18 mouse cellular contexts compared by ENCODE assay signal in genomic region chr8:70347860-70348420, GRCm38 (mm10). TPM values are rescaled to one million over a fixed set of nuclear protein-coding genes. Genes with fewer than 3 reads are reported as not detected.
DNase-seq lines count a peak whose midpoint lies in the region; ATAC-seq and TF ChIP-seq lines count a peak whose summit lies in the region.
"Had no signal": no experiment of that assay in that cellular context is flagged by ENCODE, and none has a peak within 500 bp of the region (broad histone marks: within the 10 kb centered on the region; RNA-seq: fewer than 3 reads in every experiment).

No protein-coding gene starts in this region.

- no peaks in the 10 kb centered on the region for H3K9me3 ChIP-seq in forebrain, postnatal 0 days (ENCODE audit: low read length)
- H3K9me3 ChIP-seq in forebrain, embryonic 13.5 days (replicated peaks), result no peaks in the 10 kb centered on the region
- no peaks in the 10 kb centered on the region for H3K9me3 ChIP-seq in kidney, embryonic 16.5 days (ENCODE audit: low read length)
- H3K9me3 ChIP-seq: embryonic facial prominence, embryonic 15.5 days; forebrain, embryonic 15.5 days; neural tube, embryonic 15.5 days had no signal

- 0 out of 2 replicates have a peak overlapping the region, but pooled peaks have one; percentile 10 for H3K9ac ChIP-seq in forebrain, postnatal 0 days
- H3K9ac ChIP-seq in forebrain, embryonic 13.5 days, result no peak overlapping the region
- no peak overlapping the region for H3K9ac ChIP-seq in kidney, embryonic 16.5 days (replicated peaks; ENCODE audit: low read length)
- H3K9ac ChIP-seq: embryonic facial prominence, embryonic 15.5 days; forebrain, embryonic 15.5 days; neural tube, embryonic 15.5 days had no signal

- no peak for TF ChIP-seq CTCF in forebrain, postnatal 0 days (IDR thresholded peaks at IDR 0.05; ENCODE audit: low read depth)
- no peak for TF ChIP-seq CTCF in testis, adult 2 months (IDR thresholded peaks at IDR 0.05; ENCODE audit: control insufficient read depth, insufficient read depth, insufficient replicate concordance, low read depth, low read length)

- H3K4me1 ChIP-seq in forebrain, postnatal 0 days (ENCODE audit: insufficient read depth), result peaks cover 19% of the 10 kb centered on the region
- H3K4me1 ChIP-seq in forebrain, embryonic 13.5 days, result peaks cover 56% of the 10 kb centered on the region
- peaks cover 29% of the 10 kb centered on the region for H3K4me1 ChIP-seq in kidney, embryonic 16.5 days (ENCODE audit: insufficient read depth, low read length)
- H3K4me1 ChIP-seq in testis, adult 2 months (ENCODE audit: control insufficient read depth, insufficient read depth, low read length), result peaks cover 22% of the 10 kb centered on the region

- no peak overlapping the region for H3K4me2 ChIP-seq in forebrain, postnatal 0 days (ENCODE audit: low read depth)
- H3K4me2 ChIP-seq in forebrain, embryonic 13.5 days, result no peak overlapping the region
- H3K4me2 ChIP-seq in kidney, embryonic 16.5 days (replicated peaks; ENCODE audit: low read depth, low read length), result no peak overlapping the region
- H3K4me2 ChIP-seq: embryonic facial prominence, embryonic 15.5 days; forebrain, embryonic 15.5 days; midbrain, embryonic 11.5 days; neural tube, embryonic 15.5 days had no signal

- no peak for DNase-seq in forebrain, postnatal 0 days
- DNase-seq in kidney, adult 18-20 months, result peak; percentile 50
- no peak for DNase-seq in testis, postnatal 10 days (ENCODE audit: low spot score)
- no peak for DNase-seq in left cerebral cortex, postnatal 10 days (ENCODE audit: extremely low spot score in 1 of 2, low spot score in 2 of 2)
- DNase-seq: adrenal gland, postnatal 25 days; heart, adult 18-20 months; lung, adult 18-20 months; lung, postnatal 4 days; right cerebral cortex, postnatal 4 days had no signal

- intact Hi-C loops in left cerebral cortex, postnatal 10 days (cut with DNase I), result no loop called here

- no peak overlapping the region for H3K27ac ChIP-seq in forebrain, postnatal 0 days (ENCODE audit: low read depth, low read length)
- no peak overlapping the region for H3K27ac ChIP-seq in forebrain, embryonic 13.5 days
- H3K27ac ChIP-seq in kidney, embryonic 16.5 days (ENCODE audit: low read length), result no peak overlapping the region
- peak overlapping the region; percentile 62; the same call in 1 of the 2 replicates for H3K27ac ChIP-seq in testis, adult 2 months (ENCODE audit: control insufficient read depth, insufficient read depth, low read depth, low read length)
- H3K27ac ChIP-seq: embryonic facial prominence, embryonic 15.5 days; forebrain, embryonic 15.5 days; neural tube, embryonic 15.5 days had no signal

- 74% methylated on average over 1 of the region's 1 CpGs for WGBS in forebrain, postnatal 0 days
- WGBS in forebrain, embryonic 13.5 days, result 74% methylated on average over 1 of the region's 1 CpGs
- 70% methylated on average over 1 of the region's 1 CpGs for WGBS in kidney, embryonic 16.5 days

- TF ChIP-seq POLR2A in testis, adult 2 months (IDR thresholded peaks at IDR 0.05; ENCODE audit: control insufficient read depth, low read depth, low read length), result no peak; the same call in 1 of the 2 replicates

- H3K27me3 ChIP-seq in forebrain, postnatal 0 days (ENCODE audit: insufficient read depth, low read length), result no peaks in the 10 kb centered on the region
- H3K27me3 ChIP-seq in forebrain, embryonic 13.5 days, result no peaks in the 10 kb centered on the region
- no peaks in the 10 kb centered on the region for H3K27me3 ChIP-seq in kidney, embryonic 16.5 days (ENCODE audit: insufficient read depth, low read length)
- H3K27me3 ChIP-seq in testis, adult 2 months (ENCODE audit: control insufficient read depth, insufficient read depth, low read length), result no peaks in the 10 kb centered on the region
- H3K27me3 ChIP-seq: embryonic facial prominence, embryonic 15.5 days; forebrain, embryonic 15.5 days; neural tube, embryonic 15.5 days had no signal

- no peak for ATAC-seq in forebrain, postnatal 0 days
- no peak for ATAC-seq in forebrain, embryonic 13.5 days
- ATAC-seq in kidney, embryonic 16.5 days (ENCODE audit: low FRiP score, low TSS enrichment), result no peak
- ATAC-seq: CD4-positive, CD25-positive, alpha-beta regulatory T cell, adult 4 months; forebrain, embryonic 15.5 days; inflammation-experienced regulatory T-cells, adult 6 months had no signal

- H3K4me3 ChIP-seq in forebrain, postnatal 0 days (ENCODE audit: low read depth, low read length), result no peak overlapping the region
- H3K4me3 ChIP-seq in forebrain, embryonic 13.5 days, result no peak overlapping the region
- H3K4me3 ChIP-seq in kidney, embryonic 16.5 days (ENCODE audit: low read length), result no peak overlapping the region
- no peak overlapping the region for H3K4me3 ChIP-seq in testis, adult 2 months (ENCODE audit: control insufficient read depth, low read depth, low read length)
- H3K4me3 ChIP-seq: embryonic facial prominence, embryonic 15.5 days; forebrain, embryonic 15.5 days; neural tube, embryonic 15.5 days had no signal

- peaks cover 12% of the 10 kb centered on the region; the same call in 1 of the 2 replicates for H3K36me3 ChIP-seq in forebrain, postnatal 0 days (ENCODE audit: insufficient read depth)
- peaks cover 57% of the 10 kb centered on the region for H3K36me3 ChIP-seq in forebrain, embryonic 13.5 days (ENCODE audit: poor library complexity, severe bottlenecking)
- peaks cover 16% of the 10 kb centered on the region for H3K36me3 ChIP-seq in kidney, embryonic 16.5 days (ENCODE audit: insufficient read depth, low read length)
- H3K36me3 ChIP-seq in testis, adult 2 months (ENCODE audit: control insufficient read depth, insufficient read depth, low read length), result no peaks in the 10 kb centered on the region; the same call in 1 of the 2 replicates

RNA-seq across cellular contexts. Expression of gene Upf1, which starts 5.1 kb away (rescaled TPM):
- 28.1 and 38.7 TPM in 2 replicates for total RNA-seq in forebrain, postnatal 0 days (2014; rRNA removed)
- polyA plus RNA-seq in forebrain, postnatal 0 days (2015; fragmentation: Nextera tagmentation; extraction: Ambion mirVana), result 7.1 and 9.0 TPM in 2 replicates
- 14.2 and 16.3 TPM in 2 replicates for polyA plus RNA-seq in forebrain, embryonic 13.5 days (2015; fragmentation: Nextera tagmentation; extraction: Ambion mirVana)
- 10.6 and 10.9 TPM in 2 replicates for polyA plus RNA-seq in kidney, embryonic 16.5 days (2015; fragmentation: Nextera tagmentation; extraction: Ambion mirVana)
- polyA plus RNA-seq in testis, adult 2 months (2012; rRNA removed), result 33.3 and 35.4 TPM in 2 replicates
- 10 to 100 TPM; 46.9 to 48.1 TPM for total RNA-seq in left cerebral cortex, postnatal 10 days (2021)

RNA-seq across cellular contexts. Expression of gene Gdf1, which starts 18.3 kb away (rescaled TPM):
- total RNA-seq in forebrain, postnatal 0 days (2014; rRNA removed), result 8.1 and 9.3 TPM in 2 replicates
- polyA plus RNA-seq in forebrain, postnatal 0 days (2015; fragmentation: Nextera tagmentation; extraction: Ambion mirVana), result 6.2 and 8.0 TPM in 2 replicates
- 0.89 and 2.5 TPM in 2 replicates for polyA plus RNA-seq in forebrain, embryonic 13.5 days (2015; fragmentation: Nextera tagmentation; extraction: Ambion mirVana)
- 5.5 TPM in 2 replicates for polyA plus RNA-seq in kidney, embryonic 16.5 days (2015; fragmentation: Nextera tagmentation; extraction: Ambion mirVana)
- 0.20 and 0.24 TPM in 2 replicates for polyA plus RNA-seq in testis, adult 2 months (2012; rRNA removed)
- total RNA-seq in left cerebral cortex, postnatal 10 days (2021), result 10 to 100 TPM in 1 of 2 experiments, 1 to 10 TPM in 1; 6.6 to 13.0 TPM
- total RNA-seq: adrenal gland, postnatal 25 days had no signal

RNA-seq across cellular contexts. Expression of gene Comp, which starts 25.4 kb away (rescaled TPM):
- total RNA-seq in forebrain, postnatal 0 days (2014; rRNA removed), result 0.81 TPM in 1 of 2 replicates, not detected in the other
- 0.05 and 0.29 TPM in 2 replicates for polyA plus RNA-seq in forebrain, postnatal 0 days (2015; fragmentation: Nextera tagmentation; extraction: Ambion mirVana)
- 0.18 and 0.35 TPM in 2 replicates for polyA plus RNA-seq in forebrain, embryonic 13.5 days (2015; fragmentation: Nextera tagmentation; extraction: Ambion mirVana)
- 0.21 and 1.00 TPM in 2 replicates for polyA plus RNA-seq in kidney, embryonic 16.5 days (2015; fragmentation: Nextera tagmentation; extraction: Ambion mirVana)
- 409 and 456 TPM in 2 replicates for polyA plus RNA-seq in testis, adult 2 months (2012; rRNA removed)
- total RNA-seq in left cerebral cortex, postnatal 10 days (2021), result under 1 TPM in 1 of 2 experiments, not detected in 1; 0.14 TPM
- polyA plus RNA-seq: midbrain, embryonic 11.5 days had no signal

RNA-seq across cellular contexts. Expression of gene Cers1, which starts 32.4 kb away (rescaled TPM):
- total RNA-seq in forebrain, postnatal 0 days (2014; rRNA removed), result 52.5 and 58.4 TPM in 2 replicates
- polyA plus RNA-seq in forebrain, postnatal 0 days (2015; fragmentation: Nextera tagmentation; extraction: Ambion mirVana), result 37.8 and 45.3 TPM in 2 replicates
- 18.2 and 20.1 TPM in 2 replicates for polyA plus RNA-seq in forebrain, embryonic 13.5 days (2015; fragmentation: Nextera tagmentation; extraction: Ambion mirVana)
- polyA plus RNA-seq in kidney, embryonic 16.5 days (2015; fragmentation: Nextera tagmentation; extraction: Ambion mirVana), result 2.5 and 2.7 TPM in 2 replicates
- polyA plus RNA-seq in testis, adult 2 months (2012; rRNA removed), result 0.43 and 0.48 TPM in 2 replicates
- 10 to 100 TPM; 97.9 to 98.4 TPM for total RNA-seq in left cerebral cortex, postnatal 10 days (2021)
- polyA plus RNA-seq: CD4-positive, CD25-positive, alpha-beta regulatory T cell, adult 4 months; inflammation-experienced regulatory T-cells, adult 6 months had no signal

RNA-seq across cellular contexts. Expression of gene Cope, which starts 45.6 kb away (rescaled TPM):
- 86.6 and 110 TPM in 2 replicates for total RNA-seq in forebrain, postnatal 0 days (2014; rRNA removed)
- 259 and 296 TPM in 2 replicates for polyA plus RNA-seq in forebrain, postnatal 0 days (2015; fragmentation: Nextera tagmentation; extraction: Ambion mirVana)
- polyA plus RNA-seq in forebrain, embryonic 13.5 days (2015; fragmentation: Nextera tagmentation; extraction: Ambion mirVana), result 268 and 274 TPM in 2 replicates
- polyA plus RNA-seq in kidney, embryonic 16.5 days (2015; fragmentation: Nextera tagmentation; extraction: Ambion mirVana), result 389 and 439 TPM in 2 replicates
- 102 and 115 TPM in 2 replicates for polyA plus RNA-seq in testis, adult 2 months (2012; rRNA removed)
- 100 to 1,000 TPM; 124 to 134 TPM for total RNA-seq in left cerebral cortex, postnatal 10 days (2021)

Comparison
In these comparisons a context has a peak if more than half of its experiments do, and no peak if none do; other contexts are left out.
1. RNA of gene Comp, which starts 25.4 kb away (polyA plus RNA-seq): 409 to 456 TPM in testis, adult 2 months; 0.21 to 1.00 TPM in kidney, embryonic 16.5 days, 0.05 to 0.29 TPM in forebrain, postnatal 0 days and 0.18 to 0.35 TPM in forebrain, embryonic 13.5 days; every median in the first group is over 100 times any median in the second.